Mouse (Mus musculus): ENCODE data around the gene Slc35b4. TPM values are rescaled to one million over a fixed set of nuclear protein-coding genes. Genes with fewer than 3 reads are reported as not detected.

Gene Slc35b4
- total RNA-seq, 2 experiments from 2014 or later = 65.4 to 68.6 TPM

DNA sequence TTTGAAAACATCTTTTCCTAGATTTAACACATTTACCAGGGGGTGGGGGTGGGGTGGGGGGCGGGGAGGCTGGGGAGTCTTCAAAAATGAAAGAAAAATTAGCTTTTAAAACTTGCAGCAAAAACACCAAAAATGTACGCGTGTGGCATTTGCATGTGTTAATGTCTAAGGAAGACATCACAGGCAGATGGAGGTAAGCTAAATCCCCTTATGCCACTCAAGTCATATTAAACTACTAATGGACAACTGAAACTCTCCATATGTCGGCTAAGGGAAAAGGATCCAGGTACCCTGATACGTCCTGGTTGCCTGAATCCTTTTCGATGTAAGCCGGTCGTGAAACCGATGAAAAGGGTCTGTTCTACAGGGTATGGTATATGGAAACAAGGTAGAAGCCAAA, 27.8 kb downstream of the Slc35b4 start:
- TF ChIP-seq CTCF (IDR thresholded peaks at IDR 0.05) = no peak
- Histone ChIP-seq H3K4me3 (no peak overlapping the region), H3K27ac (no peak overlapping the region)
- intact Hi-C loops (cut with DNase I) = no loop called here
- DNase-seq (ENCODE audit: extremely low spot score in 1 of 2, low spot score in 2 of 2) = no peak

DNA sequence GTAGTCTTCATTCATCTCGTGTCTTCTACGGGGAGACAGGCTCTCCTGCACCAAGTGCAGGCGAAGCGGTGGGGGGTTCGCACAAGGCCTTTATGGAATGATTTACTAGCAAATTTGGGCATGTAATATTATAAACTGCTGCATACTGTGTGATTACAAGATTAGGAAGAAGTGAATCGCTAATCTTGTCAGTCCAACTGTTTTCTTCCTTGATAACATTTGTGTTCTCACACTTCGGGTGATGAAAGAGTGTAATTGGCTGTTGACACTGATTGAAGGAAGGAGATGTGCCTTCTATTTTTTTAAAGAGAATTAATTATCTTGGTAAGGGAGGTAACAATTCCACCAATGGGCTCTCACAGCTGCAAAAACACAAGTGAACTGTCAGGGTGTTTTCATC, 28.3 kb downstream of the Slc35b4 start:
- H3K4me3 ChIP-seq = no peak overlapping the region
- intact Hi-C loops (cut with DNase I) = no loop called here
- DNase-seq (ENCODE audit: extremely low spot score in 1 of 2, low spot score in 2 of 2) = no peak
- TF ChIP-seq CTCF (IDR thresholded peaks at IDR 0.05) = no peak
- no peak overlapping the region for H3K27ac ChIP-seq

DNA sequence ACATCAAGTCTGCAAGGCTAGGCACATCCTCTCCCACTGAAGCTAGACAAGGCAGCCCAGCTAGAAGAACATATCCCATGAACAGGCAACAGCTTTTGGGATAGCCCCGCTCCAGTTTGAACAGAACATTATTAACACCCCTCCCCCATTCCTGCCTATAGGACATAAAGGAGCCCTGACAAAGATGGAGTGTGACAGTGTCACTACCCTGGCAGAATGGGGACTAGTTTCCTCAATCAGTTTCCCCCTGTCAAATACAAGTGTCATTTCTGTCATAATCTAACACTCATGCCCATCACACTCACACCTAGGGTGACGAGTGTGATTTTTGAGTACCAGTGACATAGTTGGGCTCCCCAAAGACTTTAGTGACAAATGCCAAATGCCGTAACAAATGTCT, 28.9 kb downstream of the Slc35b4 start:
- intact Hi-C loops (cut with DNase I) = no loop called here
- no peak for DNase-seq (ENCODE audit: extremely low spot score in 1 of 2, low spot score in 2 of 2)
- H3K4me3 ChIP-seq = no peak overlapping the region
- TF ChIP-seq CTCF (IDR thresholded peaks at IDR 0.05) = no peak
- no peak overlapping the region for H3K27ac ChIP-seq

DNA sequence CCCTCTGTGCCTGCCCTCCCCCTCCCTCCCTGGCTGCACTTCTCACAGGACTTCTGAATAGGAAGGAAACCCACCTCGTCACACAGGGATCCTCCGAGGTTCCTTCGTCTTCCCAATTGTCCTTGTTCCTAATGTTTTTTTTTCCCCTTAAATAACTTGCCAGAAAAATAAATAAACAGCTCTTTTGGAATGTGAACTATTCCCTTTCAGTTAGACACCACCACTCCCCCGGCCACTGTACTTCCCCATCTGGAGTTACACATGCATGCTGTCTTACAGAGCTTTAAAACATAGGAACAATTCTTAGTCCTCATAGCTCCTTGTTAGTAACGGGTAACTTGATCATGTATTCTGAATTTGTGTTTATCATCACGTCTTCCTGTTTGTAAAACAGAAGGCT, 30.9 kb downstream of the Slc35b4 start:
- intact Hi-C loops (cut with DNase I) = no loop called here
- H3K4me3 ChIP-seq = no peak overlapping the region
- TF ChIP-seq CTCF (IDR thresholded peaks at IDR 0.05) = no peak
- no peak for DNase-seq (ENCODE audit: extremely low spot score in 1 of 2, low spot score in 2 of 2)
- no peak overlapping the region for H3K27ac ChIP-seq

DNA sequence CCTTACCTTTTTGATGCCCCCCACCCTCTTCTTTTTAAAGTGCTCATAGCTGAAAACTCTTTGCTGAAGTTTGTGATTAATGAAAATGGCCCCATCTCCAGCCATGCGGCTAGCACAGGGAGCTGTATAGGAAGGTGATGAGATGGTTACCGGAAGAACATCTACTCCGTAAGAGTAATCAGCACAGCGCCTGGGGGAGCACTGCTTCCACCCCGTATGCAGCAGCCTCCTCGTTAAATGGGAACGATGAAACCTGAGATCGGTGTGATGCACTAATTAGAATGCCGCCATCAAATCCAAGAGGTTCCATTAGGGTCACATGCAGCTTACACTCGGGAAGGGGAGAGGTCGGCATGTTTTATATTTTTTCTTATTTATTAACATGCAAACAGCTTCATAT, 34.0 kb downstream of the Slc35b4 start:
- TF ChIP-seq CTCF (IDR thresholded peaks at IDR 0.05) = no peak
- no peak for DNase-seq (ENCODE audit: extremely low spot score in 1 of 2, low spot score in 2 of 2)
- Histone ChIP-seq H3K4me3 (no peak overlapping the region), H3K27ac (no peak overlapping the region)
- intact Hi-C loops (cut with DNase I) = no loop called here

DNA sequence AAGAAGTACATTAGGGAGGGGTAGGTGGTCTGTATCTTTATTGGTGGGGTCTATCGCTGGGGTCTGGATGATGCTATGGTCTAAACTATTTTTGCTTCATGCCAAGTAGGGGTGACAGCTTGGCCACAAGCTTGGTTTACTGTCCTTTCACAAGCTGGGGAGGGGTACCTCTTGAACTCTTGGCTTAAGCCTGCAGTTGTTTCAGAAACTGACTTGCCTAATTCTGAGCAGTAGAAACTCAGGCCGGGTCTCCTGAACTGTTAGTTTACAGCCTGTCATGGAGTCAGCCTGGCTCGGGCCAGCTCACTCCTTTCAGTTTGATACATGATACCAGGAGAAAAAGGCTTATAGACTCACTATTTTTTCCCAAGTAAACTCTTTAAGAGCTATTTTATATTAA, 38.5 kb downstream of the Slc35b4 start:
- no peak for DNase-seq (ENCODE audit: extremely low spot score in 1 of 2, low spot score in 2 of 2)
- intact Hi-C loops (cut with DNase I) = no loop called here
- TF ChIP-seq CTCF (IDR thresholded peaks at IDR 0.05) = no peak
- Histone ChIP-seq H3K27ac (no peak overlapping the region), H3K4me3 (no peak overlapping the region)

DNA sequence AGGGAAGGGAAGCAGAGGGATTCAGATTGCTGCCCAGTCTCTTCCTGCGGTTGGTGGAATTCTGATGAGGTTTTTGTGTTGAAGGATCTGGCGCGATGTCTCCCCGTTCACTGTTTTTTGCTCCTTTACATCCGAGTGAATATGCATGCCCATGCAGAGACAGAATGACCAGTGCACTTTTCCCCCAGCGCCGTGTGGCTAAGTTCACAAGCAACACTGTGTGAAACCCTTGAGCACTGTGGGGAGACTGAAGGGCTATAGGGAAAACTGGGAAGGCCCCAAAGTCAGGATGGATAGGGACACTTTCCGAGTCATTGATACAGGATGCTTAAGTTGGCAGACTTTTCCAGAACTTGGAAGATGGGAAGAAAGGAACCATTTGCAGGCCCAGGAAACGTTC, 44.5 kb downstream of the Slc35b4 start:
- no peak overlapping the region for H3K27ac ChIP-seq
- no peak for DNase-seq (ENCODE audit: extremely low spot score in 1 of 2, low spot score in 2 of 2)
- intact Hi-C loops (cut with DNase I) = no loop called here
- no peak overlapping the region for H3K4me3 ChIP-seq
- no peak for TF ChIP-seq CTCF (IDR thresholded peaks at IDR 0.05)

DNA sequence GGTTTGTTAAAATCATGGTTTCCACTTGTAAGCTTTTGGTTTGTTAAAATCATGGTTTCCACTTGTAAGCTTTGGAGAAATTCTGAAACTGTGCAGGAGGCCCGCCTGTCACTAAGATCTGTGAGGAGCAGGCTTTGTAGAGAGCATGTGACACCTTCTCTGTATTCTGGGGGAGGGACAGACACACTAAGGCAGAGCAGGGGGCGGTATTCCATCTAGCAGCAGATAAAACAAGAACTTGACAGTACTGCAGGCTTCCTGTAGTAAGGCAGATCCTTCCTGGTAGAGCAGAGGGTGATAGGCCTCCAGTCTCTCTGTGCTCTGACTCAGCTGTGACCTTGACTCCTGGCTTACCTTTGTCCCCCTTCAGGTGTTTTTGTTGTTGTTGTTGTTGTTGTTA, 47.6 kb downstream of the Slc35b4 start:
- TF ChIP-seq CTCF (IDR thresholded peaks at IDR 0.05) = no peak
- Histone ChIP-seq H3K4me3 (no peak overlapping the region), H3K27ac (no peak overlapping the region)
- intact Hi-C loops (cut with DNase I) = no loop called here
- DNase-seq (ENCODE audit: extremely low spot score in 1 of 2, low spot score in 2 of 2) = no peak

DNA sequence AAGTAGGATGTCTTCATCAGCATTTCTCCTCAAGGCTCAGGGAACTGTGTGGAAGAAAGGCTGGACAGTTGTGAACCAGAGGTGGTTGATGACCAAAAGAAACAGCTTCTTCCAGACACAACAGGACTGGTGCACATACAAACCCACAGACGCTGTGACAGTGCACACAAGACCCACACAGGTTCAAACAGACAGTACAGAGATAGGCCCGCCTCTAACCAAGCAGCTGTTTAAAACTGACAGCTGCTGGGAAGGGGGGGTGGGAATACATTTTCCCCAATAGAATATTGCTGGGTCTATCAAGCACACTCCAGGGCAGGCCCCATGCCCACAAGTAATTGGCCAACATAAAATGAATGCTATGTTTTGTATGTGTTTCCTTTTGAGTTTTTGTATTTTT, 52.5 kb downstream of the Slc35b4 start:
- Histone ChIP-seq H3K27ac (no peak overlapping the region), H3K4me3 (no peak overlapping the region)
- no peak for TF ChIP-seq CTCF (IDR thresholded peaks at IDR 0.05)
- no peak for DNase-seq (ENCODE audit: extremely low spot score in 1 of 2, low spot score in 2 of 2)
- intact Hi-C loops (cut with DNase I) = no loop called here

DNA sequence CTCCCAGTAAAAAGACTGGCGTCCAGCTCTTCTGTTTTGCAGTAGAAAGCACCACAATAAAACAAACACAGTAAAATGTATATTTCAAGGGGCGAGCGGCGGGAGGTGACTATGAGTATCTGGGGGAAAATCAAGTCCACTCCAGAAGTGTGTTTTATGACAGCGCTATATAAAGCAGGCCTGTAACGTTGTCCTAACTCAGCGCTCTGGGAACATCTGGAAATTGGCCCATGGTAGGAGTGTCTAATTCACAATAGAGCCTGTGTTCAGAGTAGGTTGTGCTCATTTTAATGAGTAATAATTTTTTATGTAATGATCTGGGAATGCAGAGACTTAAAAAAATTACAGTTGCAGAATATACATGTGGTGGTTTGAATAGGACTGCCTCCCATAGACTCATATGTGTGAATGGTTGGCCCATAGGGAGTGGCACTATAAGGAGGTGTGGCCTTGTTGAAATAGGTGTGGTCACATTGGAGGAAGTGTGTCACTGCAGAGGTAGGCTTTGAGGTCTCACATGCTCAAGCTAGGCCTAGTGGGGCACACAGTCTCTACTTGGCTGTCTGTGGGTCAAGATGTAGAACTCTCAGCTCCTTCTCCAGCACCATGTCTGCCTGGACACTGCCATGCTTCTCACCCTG, 60.0 kb downstream of the Slc35b4 start:
- H3K4me3 ChIP-seq = no peak overlapping the region
- no peak overlapping the region for H3K27ac ChIP-seq
- intact Hi-C loops (cut with DNase I) = no loop called here
- TF ChIP-seq CTCF (IDR thresholded peaks at IDR 0.05) = no peak
- no peak for DNase-seq (ENCODE audit: extremely low spot score in 1 of 2, low spot score in 2 of 2)

DNA sequence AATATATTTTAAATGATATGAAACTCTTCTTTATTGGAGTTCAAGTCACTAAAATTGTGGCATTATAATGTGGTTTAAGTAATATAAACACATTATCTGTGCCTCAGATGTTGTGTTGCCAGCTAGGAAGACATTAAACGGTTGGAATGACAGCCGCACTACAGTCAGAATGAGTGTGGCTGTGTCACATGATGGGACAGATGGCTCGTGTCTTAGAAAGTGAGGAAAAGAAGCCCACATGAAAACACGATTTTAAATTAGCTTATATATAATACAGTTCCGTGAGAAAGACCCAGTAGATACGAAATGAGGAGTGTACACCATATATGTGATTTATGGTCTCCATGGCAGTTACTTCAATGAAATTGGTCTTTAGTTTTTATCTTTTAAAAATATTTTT, 65.5 kb downstream of the Slc35b4 start:
- no peak for DNase-seq (ENCODE audit: extremely low spot score in 1 of 2, low spot score in 2 of 2)
- Histone ChIP-seq H3K4me3 (no peak overlapping the region), H3K27ac (no peak overlapping the region)
- TF ChIP-seq CTCF (IDR thresholded peaks at IDR 0.05) = no peak
- intact Hi-C loops (cut with DNase I) = no loop called here

DNA sequence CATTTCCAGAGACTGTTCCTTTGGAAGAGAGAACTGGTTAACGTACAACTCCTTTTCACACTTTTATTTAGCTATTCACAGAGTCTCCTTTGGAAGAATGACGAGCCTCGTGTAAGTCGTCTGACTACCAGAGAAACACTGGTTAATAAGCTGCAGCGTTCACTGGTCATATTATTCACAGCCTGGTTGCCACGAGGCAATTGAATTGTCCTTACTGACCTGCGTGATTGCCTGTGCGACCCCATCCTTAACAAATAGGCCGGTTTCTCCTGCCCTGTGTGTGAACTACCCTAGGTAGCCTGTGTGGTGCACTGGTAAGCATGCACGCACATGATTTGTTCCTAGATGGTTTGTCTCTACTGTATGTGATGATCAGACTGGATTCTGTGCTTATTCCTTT, 66.3 kb downstream of the Slc35b4 start:
- DNase-seq (ENCODE audit: extremely low spot score in 1 of 2, low spot score in 2 of 2) = no peak
- Histone ChIP-seq H3K4me3 (no peak overlapping the region), H3K27ac (no peak overlapping the region)
- intact Hi-C loops (cut with DNase I) = no loop called here
- TF ChIP-seq CTCF (IDR thresholded peaks at IDR 0.05) = no peak

Other genes starting within 250 kb of the Slc35b4 start
- 1 to 10 TPM; 2.9 to 3.3 TPM for gene Lrguk, start 147.7 kb downstream of the Slc35b4 start, total RNA-seq (2021)
- 10 to 100 TPM; 43.1 to 43.4 TPM for gene Akr1b3, start 140.4 kb upstream of the Slc35b4 start, total RNA-seq (2021)
- under 1 TPM; 0.26 to 0.68 TPM for gene Akr1b8, start 177.0 kb upstream of the Slc35b4 start, total RNA-seq (2021)
- 10 to 100 TPM; 21.0 to 24.2 TPM for gene Akr1b10, start 207.1 kb upstream of the Slc35b4 start, total RNA-seq (2021)
- gene Akr1b7, start 235.2 kb upstream of the Slc35b4 start, total RNA-seq (2021) = not detected